Mouse (Mus musculus) heart, adult 2 months (tissue): Measurements from ENCODE around the gene Cpeb3. TPM values are rescaled to one million over a fixed set of nuclear protein-coding genes. Genes with fewer than 3 reads are reported as not detected.

Source experiments
- DNase-seq, 2 experiments: peaks; one replicate each; pipeline ENCODE4 v3.0.0; 2021
- H3K27ac ChIP-seq: fragments of 200-600 bp; 2 replicates; pipeline ENCODE4 v1.8.1; 2022
- H3K27me3 ChIP-seq: fragments of 200-500 bp; 2 replicates; pipeline ENCODE4 v1.6.1; 2012; ENCODE audit warnings: mild to moderate bottlenecking, low read length, inconsistent platforms, mixed read lengths; ENCODE audit not compliant: control insufficient read depth, insufficient read depth
- H3K36me3 ChIP-seq: fragments of 200-500 bp; 2 replicates; pipeline ENCODE4 v1.6.1; 2012; ENCODE audit warnings: low read length, inconsistent platforms; ENCODE audit not compliant: control insufficient read depth, insufficient read depth
- H3K4me1 ChIP-seq: fragments of 200-500 bp; 2 replicates; pipeline ENCODE4 v1.6.1; 2011; ENCODE audit warnings: low read length; ENCODE audit not compliant: control insufficient read depth, insufficient read depth
- H3K4me3 ChIP-seq: fragments of 200-600 bp; 2 replicates; pipeline ENCODE4 v1.8.1; 2022
- H3K79me2 ChIP-seq: fragments of 200-500 bp; replicated peaks from 2 replicates; pipeline ENCODE4 v1.6.1; 2012; ENCODE audit warnings: mild to moderate bottlenecking, inconsistent platforms, low read length, moderate library complexity, mixed read lengths; ENCODE audit not compliant: control insufficient read depth, insufficient read depth
- H3K9ac ChIP-seq: fragments of 200-500 bp; 2 replicates; pipeline ENCODE4 v1.6.1; 2012; ENCODE audit warnings: low read depth, mild to moderate bottlenecking, control low read depth, inconsistent platforms, low read length, mixed read lengths
- CTCF ChIP-seq: fragments of 200-600 bp; IDR thresholded peaks from 2 replicates; pipeline ENCODE4 v1.8.1; 2022; ENCODE audit warnings: antibody characterized with exemption, mild to moderate bottlenecking, moderate library complexity
- EP300 ChIP-seq: fragments of 200-500 bp; IDR thresholded peaks from 2 replicates; pipeline ENCODE4 v1.6.1; 2011; ENCODE audit warnings: low read depth, low read length, control low read depth; ENCODE audit not compliant: insufficient read depth
- POLR2A ChIP-seq: fragments of 200-500 bp; IDR thresholded peaks from 2 replicates; pipeline ENCODE4 v1.6.1; 2011; ENCODE audit warnings: mild to moderate bottlenecking, low read depth, low read length, control low read depth; ENCODE audit not compliant: insufficient read depth
- WGBS: fragments of 180-500 bp; shearing (Covaris S2); methylation state at CpG from one replicate; pipeline ENCODE4 v1.1.7; 2018; 5-methylcytosine and 5-hydroxymethylcytosine counted together
- intact Hi-C: fragments of 180-260 bp; cut with DNase I; formaldehyde crosslinking; loops from one replicate; pipeline ENCODE4 v1.15.1; 2025
- polyA plus RNA-seq: library from polyadenylated mRNA; depleted of rRNA; stranded (reverse); fragments of >200 nt; gene quantifications from 2 replicates; pipeline ENCODE4 v1.2.3, GENCODE M21; 2012
- total RNA-seq, 2 experiments: library from RNA; stranded (reverse); gene quantifications; 2 replicates each; pipeline ENCODE4 v1.2.3; 2021

The Cpeb3 gene
- total and polyA plus RNA-seq, 3 experiments: 35.6 to 96.9 (median 78.9) TPM

GRCm38 (mm10) chr19:37060078-37060477 is 148.3 kb downstream of the Cpeb3 start:
- 57% methylated on average over 4 of the region's 4 CpGs for WGBS
- Histone ChIP-seq H3K4me3 (no peak overlapping the region), H3K36me3 (peaks cover 9% of the 10 kb centered on the region), H3K9ac (peak overlapping the region; percentile 42; the same call in 1 of the 2 replicates), H3K79me2 (no peaks in the 10 kb centered on the region; the same call in 1 of the 2 replicates), H3K4me1 (peaks cover 3% of the 10 kb centered on the region), H3K27ac (peak overlapping the region; percentile 79), H3K27me3 (no peaks in the 10 kb centered on the region)
- TF ChIP-seq CTCF (no peak), EP300 (no peak), POLR2A (no peak)
- DNase-seq: no peak
- intact Hi-C loops: no loop called here

- H3K79me2 ChIP-seq: no peaks in the 10 kb centered on the region; the same call in 1 of the 2 replicates
- DNase-seq: peak; percentile 42 to 58
- H3K9ac ChIP-seq: no peak overlapping the region
- peaks cover 9% of the 10 kb centered on the region for H3K36me3 ChIP-seq
- H3K27ac ChIP-seq: peak overlapping the region; percentile 79
- TF ChIP-seq POLR2A: no peak
- 0 out of 2 replicates have a peak, but pooled peaks have one; percentile 29 for TF ChIP-seq EP300
- TF ChIP-seq CTCF: no peak
- peaks cover 3% of the 10 kb centered on the region for H3K4me1 ChIP-seq
- 13% methylated on average over 2 of the region's 2 CpGs for WGBS
- intact Hi-C loops: no loop called here
- H3K27me3 ChIP-seq: no peaks in the 10 kb centered on the region
- H3K4me3 ChIP-seq: no peak overlapping the region
Measured at GRCm38 (mm10) chr19:37059623-37060022, 148.8 kb downstream of the Cpeb3 start.

DNA sequence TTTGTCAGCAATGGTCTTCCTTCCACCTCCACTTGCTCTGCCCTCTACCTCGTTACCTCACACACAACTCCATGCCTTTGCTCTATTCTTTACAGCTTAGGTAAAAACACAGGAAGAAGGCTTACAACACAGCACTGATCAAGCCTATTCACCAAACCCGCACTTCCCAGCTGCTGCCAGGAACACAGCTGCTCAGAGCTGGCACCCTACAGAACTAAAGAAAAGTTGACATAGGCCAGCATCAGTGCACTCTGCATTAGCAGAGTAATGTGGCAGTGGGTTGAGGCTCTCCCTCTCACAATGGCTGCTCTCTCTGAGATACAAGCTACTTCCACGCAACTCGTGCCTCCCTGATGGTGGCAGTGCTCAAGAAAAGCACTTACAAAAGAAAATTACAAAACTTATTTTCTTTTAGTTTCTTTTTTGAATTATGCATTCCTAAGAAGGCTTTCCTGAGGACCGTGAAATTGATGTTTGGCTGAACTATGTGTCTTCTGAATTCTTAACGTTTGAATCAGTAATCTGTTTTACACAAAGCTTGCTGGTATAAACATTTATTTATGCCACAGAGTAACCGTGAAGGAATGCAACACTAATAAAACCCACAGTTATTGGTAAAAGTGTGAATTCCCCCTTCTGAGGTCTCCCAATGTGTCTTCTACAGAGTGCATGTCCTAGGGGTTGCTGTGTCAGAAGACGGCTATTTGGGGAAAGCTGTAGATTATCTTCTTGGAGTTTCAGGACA is 151.1 kb downstream of the Cpeb3 start:
- 78% methylated on average over 8 of the region's 8 CpGs for WGBS
- Histone ChIP-seq H3K4me1 (peaks cover 3% of the 10 kb centered on the region), H3K36me3 (peaks cover 6% of the 10 kb centered on the region), H3K9ac (no peak overlapping the region), H3K27me3 (no peaks in the 10 kb centered on the region), H3K27ac (no peak overlapping the region), H3K4me3 (no peak overlapping the region), H3K79me2 (no peaks in the 10 kb centered on the region; the same call in 1 of the 2 replicates)
- TF ChIP-seq EP300 (no peak), CTCF (no peak), POLR2A (no peak)
- intact Hi-C loops: no loop called here
- no peak for DNase-seq

DNA sequence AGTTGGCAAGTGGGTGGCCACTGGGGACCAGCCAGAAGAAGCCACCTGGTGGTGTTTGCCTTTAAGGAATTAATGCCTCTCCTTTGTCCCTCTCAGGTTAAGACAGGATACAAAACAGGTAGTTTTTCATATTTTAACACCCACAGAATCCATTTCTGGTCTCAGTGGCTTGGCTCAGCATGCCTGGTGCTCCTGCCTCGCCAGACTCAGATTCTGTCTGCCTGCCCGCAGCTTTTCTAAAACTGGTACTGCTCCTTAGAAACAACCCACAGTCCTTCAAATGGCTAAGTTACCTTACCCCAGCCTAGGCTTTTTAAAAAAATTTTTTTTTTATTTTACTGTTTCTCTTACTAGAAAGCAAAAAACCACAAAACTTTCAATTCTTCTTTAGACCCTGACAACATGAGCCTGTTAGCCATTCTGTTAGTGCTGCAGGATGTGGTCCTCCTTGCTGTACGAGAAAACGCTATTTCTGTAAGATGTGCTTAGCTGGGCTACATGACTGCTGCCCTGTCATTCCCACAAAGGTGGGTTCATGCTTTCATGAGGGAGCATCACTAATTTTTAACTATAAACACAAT is 152.3 kb downstream of the Cpeb3 start:
- intact Hi-C loops: no loop called here
- DNase-seq: no peak
- H3K79me2 ChIP-seq: no peaks in the 10 kb centered on the region
- peaks cover 6% of the 10 kb centered on the region for H3K36me3 ChIP-seq
- no peak for TF ChIP-seq POLR2A
- no peak for TF ChIP-seq CTCF
- no peak for TF ChIP-seq EP300
- 75% methylated on average over 4 of the region's 4 CpGs for WGBS
- no peaks in the 10 kb centered on the region for H3K27me3 ChIP-seq
- no peak overlapping the region for H3K4me3 ChIP-seq
- no peak overlapping the region for H3K27ac ChIP-seq
- H3K4me1 ChIP-seq: peaks cover 3% of the 10 kb centered on the region
- H3K9ac ChIP-seq: no peak overlapping the region

DNA sequence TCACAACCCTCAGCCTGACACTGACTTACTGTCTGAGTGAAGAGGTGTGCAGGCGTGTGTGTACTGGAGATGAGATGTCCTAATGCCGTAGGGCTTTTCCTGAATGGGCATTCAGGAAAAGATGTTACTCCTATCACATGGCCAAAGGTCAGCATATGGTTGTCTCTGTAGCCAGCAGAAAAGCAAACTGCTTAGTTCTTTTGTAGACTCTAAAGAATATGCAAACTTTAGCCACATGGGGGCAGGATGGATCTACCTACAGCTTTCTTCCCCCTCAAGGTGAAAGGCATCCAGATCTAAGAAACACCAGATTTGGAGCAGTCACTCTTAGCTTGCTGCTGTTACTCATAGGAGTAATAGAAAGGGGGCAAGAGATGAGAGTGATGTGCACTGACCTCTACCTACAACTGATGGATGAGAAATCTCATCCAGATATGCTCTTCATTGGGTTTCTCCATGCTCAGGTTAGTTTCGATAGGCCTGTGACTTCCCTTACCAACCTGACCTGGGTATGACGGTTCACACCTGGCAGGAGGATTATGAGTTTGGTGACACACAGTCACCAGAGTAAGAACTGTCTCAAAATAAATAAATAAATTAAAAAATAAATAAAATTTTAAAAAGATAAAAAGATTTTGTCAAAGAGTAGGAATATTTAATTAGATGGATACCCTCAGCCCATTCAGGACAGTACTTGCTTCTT is 157.6 kb downstream of the Cpeb3 start:
- TF ChIP-seq CTCF: peak; percentile 80
- TF ChIP-seq EP300: no peak
- TF ChIP-seq POLR2A: no peak
- H3K9ac ChIP-seq: no peak overlapping the region
- WGBS: 56% methylated on average over 4 of the region's 4 CpGs
- no peaks in the 10 kb centered on the region for H3K27me3 ChIP-seq
- no peak overlapping the region for H3K4me3 ChIP-seq
- no peaks in the 10 kb centered on the region for H3K4me1 ChIP-seq
- intact Hi-C loops: loop anchor here (2.0 kb wide), 2 partner anchors 158 to 214 kb away; partner anchors contain the start of gene Cpeb3
- no peaks in the 10 kb centered on the region for H3K79me2 ChIP-seq
- no peak overlapping the region for H3K27ac ChIP-seq
- H3K36me3 ChIP-seq: no peaks in the 10 kb centered on the region; the same call in 1 of the 2 replicates
- DNase-seq: no peak

DNA sequence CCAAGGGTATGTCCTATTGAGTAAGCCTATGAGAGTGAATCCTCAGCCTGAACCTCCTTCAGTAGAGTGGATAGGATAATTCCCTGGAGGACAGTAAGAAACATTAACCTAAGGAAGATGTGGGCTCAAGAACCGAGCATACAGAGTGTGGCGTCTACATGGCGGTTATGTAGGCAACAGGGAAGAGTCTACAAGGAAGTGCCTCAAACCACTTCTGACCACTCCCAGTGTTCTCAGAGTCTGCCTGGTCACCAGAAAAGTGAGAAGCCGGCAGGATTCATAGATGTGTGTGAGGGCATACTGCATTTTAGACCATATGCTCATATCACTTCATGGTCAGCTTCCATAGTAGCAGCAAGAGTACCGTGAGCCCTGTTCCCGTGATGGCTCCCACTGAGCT is 159.9 kb downstream of the Cpeb3 start:
- WGBS: 83% methylated on average over 6 of the region's 6 CpGs

More for the DNA sequence above, 159.9 kb downstream of the Cpeb3 start:
- Histone ChIP-seq H3K27me3 (no peaks in the 10 kb centered on the region), H3K79me2 (no peaks in the 10 kb centered on the region), H3K9ac (no peak overlapping the region), H3K4me1 (no peaks in the 10 kb centered on the region), H3K4me3 (no peak overlapping the region), H3K36me3 (no peaks in the 10 kb centered on the region; the same call in 1 of the 2 replicates), H3K27ac (no peak overlapping the region)
- no peak for DNase-seq
- no peak for TF ChIP-seq EP300
- no peak for TF ChIP-seq POLR2A
- TF ChIP-seq CTCF: no peak
- intact Hi-C loops: no loop called here
